Mouse (Mus musculus) heart, embryonic 16.5 days (tissue): ENCODE measurements around the gene Pacsin2. TPM values are rescaled to one million over a fixed set of nuclear protein-coding genes. Genes with fewer than 3 reads are reported as not detected.
A peak's percentile ranks its signal among the peaks of the same experiment; 100 is the strongest.
"Not testable (repeated sequence)": the region's sequence is repeated elsewhere in the genome, so short reads cannot be mapped to it uniquely, and the experiment has no call there.

Source experiments
- ATAC-seq: fragments of 200-750 bp; cut with Nextera tagmentation; replicated peaks from 2 replicates; pipeline ENCODE4 v1.8.0; 2017; ENCODE audit warnings: moderate number of reproducible peaks; ENCODE audit not compliant: insufficient read depth, low FRiP score; ENCODE audit errors: extremely low read depth
- H3K27ac ChIP-seq: fragments of 300-500 bp; sonication (generic); 2 replicates; pipeline ENCODE4 v1.5.1; 2014; ENCODE audit warnings: mild to moderate bottlenecking, low read length, control low read depth, moderate library complexity
- H3K27me3 ChIP-seq: fragments of 300-500 bp; sonication (generic); 2 replicates; pipeline ENCODE4 v1.6.1; 2014; ENCODE audit warnings: low read length, mixed read lengths; ENCODE audit not compliant: control insufficient read depth, insufficient read depth
- H3K36me3 ChIP-seq: fragments of 300-500 bp; sonication (generic); 2 replicates; pipeline ENCODE4 v1.6.1; 2014; ENCODE audit not compliant: control insufficient read depth, insufficient read depth
- H3K4me1 ChIP-seq: fragments of 300-500 bp; sonication (generic); 2 replicates; pipeline ENCODE4 v1.6.1; 2014; ENCODE audit warnings: low read length, mixed read lengths; ENCODE audit not compliant: control insufficient read depth, insufficient read depth
- H3K4me2 ChIP-seq: fragments of 300-500 bp; sonication (generic); 2 replicates; pipeline ENCODE4 v1.6.1; 2014; ENCODE audit warnings: low read depth, mild to moderate bottlenecking, control low read depth, low read length
- H3K4me3 ChIP-seq: fragments of 300-500 bp; sonication (generic); 2 replicates; pipeline ENCODE4 v1.5.1; 2014; ENCODE audit warnings: mild to moderate bottlenecking, control low read depth, low read length
- H3K9ac ChIP-seq: fragments of 300-500 bp; sonication (generic); 2 replicates; pipeline ENCODE4 v1.6.1; 2014; ENCODE audit warnings: low read length, control low read depth
- H3K9me3 ChIP-seq: fragments of 300-500 bp; sonication (generic); replicated peaks from 2 replicates; pipeline ENCODE4 v1.6.1; 2016; ENCODE audit warnings: low read length; ENCODE audit not compliant: control insufficient read depth
- WGBS: fragments of 180-500 bp; shearing (Covaris S2); extraction: QIAGEN DNeasy Blood & Tissue Kit; methylation state at CpG from one replicate; pipeline ENCODE4 v1.1.7; 2014; 5-methylcytosine and 5-hydroxymethylcytosine counted together
- polyA plus RNA-seq: library from polyadenylated mRNA; unstranded; fragments of >200 nt; fragmentation: Nextera tagmentation; extraction: Ambion mirVana; gene quantifications from 2 replicates; pipeline ENCODE4 v1.2.1, GENCODE M21; 2015

Gene Pacsin2
- polyA plus RNA-seq, 1 experiment from 2014 or later, result 73.3 TPM

DNA sequence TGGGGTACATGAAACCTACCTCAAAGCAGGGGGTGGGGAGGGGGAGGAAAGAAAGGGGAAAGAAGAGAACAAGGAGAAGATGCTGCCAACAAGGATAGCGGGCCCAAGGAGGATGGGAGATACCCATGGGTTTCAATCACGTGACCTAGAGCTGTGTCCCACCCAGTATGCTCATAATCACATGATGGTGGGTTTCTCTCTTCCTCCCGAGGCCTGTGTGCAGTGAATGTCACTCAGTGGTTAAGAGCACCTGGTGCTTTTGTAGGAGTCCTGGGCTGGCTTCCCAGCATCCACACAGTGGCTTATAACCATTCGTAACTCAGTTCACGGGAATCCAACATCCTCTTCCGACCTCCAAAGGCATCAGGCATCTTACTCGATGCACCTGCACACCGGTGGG is 6.0 kb upstream of the Pacsin2 start:
- 82% methylated on average over 8 of the region's 8 CpGs for WGBS
- no peak overlapping the region for H3K27ac ChIP-seq
- no peaks in the 10 kb centered on the region for H3K27me3 ChIP-seq
- no peaks in the 10 kb centered on the region for H3K9me3 ChIP-seq
- no peak overlapping the region for H3K9ac ChIP-seq
- no peak for ATAC-seq
- H3K4me1 ChIP-seq, result peaks cover 31% of the 10 kb centered on the region
- H3K4me3 ChIP-seq, result no peak overlapping the region
- no peaks in the 10 kb centered on the region for H3K36me3 ChIP-seq
- no peak overlapping the region for H3K4me2 ChIP-seq

DNA sequence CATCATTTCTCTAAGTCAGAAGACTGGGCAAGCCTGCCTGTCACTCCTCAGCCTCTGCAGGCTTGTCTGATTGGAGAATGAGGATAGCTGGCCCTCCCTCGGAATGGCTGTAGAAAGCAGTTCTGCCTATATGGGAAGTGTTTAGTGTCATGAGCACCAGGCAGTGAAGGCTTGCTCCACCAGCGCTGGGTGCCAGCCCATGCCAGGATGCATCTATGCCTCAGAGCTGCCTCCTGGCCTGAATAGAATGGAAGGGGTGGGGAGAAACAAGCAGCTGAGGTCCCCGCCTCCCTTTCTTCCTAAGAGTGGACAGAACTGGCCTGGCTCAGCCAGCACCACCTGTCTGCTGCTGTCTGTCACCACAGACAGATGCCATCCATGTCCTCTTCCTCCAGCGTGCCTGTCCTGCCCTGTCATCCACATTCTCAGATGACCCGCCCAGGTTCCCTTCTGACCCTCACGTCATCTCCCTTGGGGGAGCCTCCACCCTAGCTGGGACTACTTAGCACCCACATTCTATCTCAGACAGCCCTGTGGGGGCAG is 4.9 kb upstream of the Pacsin2 start:
- Histone ChIP-seq H3K9ac (no peak overlapping the region), H3K27ac (no peak overlapping the region), H3K4me1 (peaks cover 25% of the 10 kb centered on the region), H3K4me3 (no peak overlapping the region), H3K36me3 (no peaks in the 10 kb centered on the region), H3K27me3 (no peaks in the 10 kb centered on the region), H3K4me2 (no peak overlapping the region), H3K9me3 (no peaks in the 10 kb centered on the region)
- ATAC-seq, result no peak
- WGBS, result 56% methylated on average over 6 of the region's 6 CpGs

DNA sequence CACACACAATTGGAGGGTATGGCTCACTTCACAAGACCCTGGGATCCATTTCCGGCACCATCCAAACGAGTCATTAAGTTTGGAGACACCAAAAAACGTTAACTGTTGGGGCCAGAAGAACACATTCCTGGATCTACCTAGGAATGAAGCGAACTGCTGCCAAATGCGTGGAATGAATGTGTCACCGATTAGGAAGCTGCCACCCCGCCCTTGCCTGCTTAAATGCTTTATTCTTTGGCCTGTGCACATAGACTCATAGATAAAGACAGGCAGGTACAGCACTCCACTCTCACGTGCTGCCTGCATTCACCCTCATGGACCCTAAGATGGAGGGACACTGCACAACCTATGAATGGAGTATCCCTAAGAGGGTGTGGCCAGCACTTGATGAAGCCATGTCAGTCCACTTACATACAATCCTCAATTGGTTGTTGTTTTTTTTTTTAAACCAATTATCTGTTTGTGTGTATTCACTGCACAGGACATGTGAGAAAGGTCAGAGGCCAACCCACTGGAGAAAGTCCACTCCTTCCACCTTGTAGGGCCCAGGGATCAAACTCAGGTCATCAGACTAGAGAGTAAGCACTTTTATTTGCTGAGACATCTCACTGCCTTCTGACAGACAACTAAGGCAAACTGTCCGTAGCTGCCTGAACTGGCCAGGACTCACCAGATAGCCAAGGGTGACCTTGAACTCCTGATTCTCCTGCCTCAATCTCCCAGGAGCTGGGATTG is 3.0 kb upstream of the Pacsin2 start:
- no peaks in the 10 kb centered on the region for H3K36me3 ChIP-seq
- peaks cover 25% of the 10 kb centered on the region for H3K4me1 ChIP-seq
- H3K4me3 ChIP-seq, result no peak overlapping the region
- H3K27me3 ChIP-seq, result no peaks in the 10 kb centered on the region
- no peak overlapping the region for H3K27ac ChIP-seq
- H3K9ac ChIP-seq, result no peak overlapping the region
- WGBS, result 63% methylated on average over 9 of the region's 9 CpGs
- no peak overlapping the region for H3K4me2 ChIP-seq
- ATAC-seq, result no peak
- H3K9me3 ChIP-seq, result no peaks in the 10 kb centered on the region

DNA sequence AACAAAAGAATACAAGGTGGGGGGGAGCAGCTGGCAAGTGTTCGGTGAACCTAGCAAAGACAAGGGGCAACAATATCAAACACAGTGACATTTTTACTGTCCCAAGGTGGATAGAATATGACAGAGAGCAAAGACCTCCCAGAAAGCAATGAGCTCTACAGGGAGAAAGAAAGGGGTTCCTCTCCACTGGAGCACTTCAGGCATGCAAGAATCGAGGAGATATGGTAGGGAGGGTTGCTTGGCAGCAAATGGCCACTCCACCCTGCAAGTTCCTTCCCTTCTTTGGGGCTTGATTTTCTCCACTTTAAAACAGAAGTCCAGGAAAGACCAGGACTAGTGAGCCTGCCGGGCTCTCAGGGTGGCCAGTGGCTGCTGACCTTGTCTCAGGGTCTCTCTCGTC is 1.9 kb upstream of the Pacsin2 start:
- no peak overlapping the region for H3K9ac ChIP-seq
- no peak overlapping the region for H3K4me2 ChIP-seq
- H3K9me3 ChIP-seq, result no peaks in the 10 kb centered on the region
- H3K36me3 ChIP-seq, result no peaks in the 10 kb centered on the region
- H3K27me3 ChIP-seq, result no peaks in the 10 kb centered on the region
- 59% methylated on average over 4 of the region's 4 CpGs for WGBS
- no peak for ATAC-seq
- peak overlapping the region; percentile 20; the same call in 1 of the 2 replicates for H3K27ac ChIP-seq
- no peak overlapping the region for H3K4me3 ChIP-seq
- H3K4me1 ChIP-seq, result peaks cover 17% of the 10 kb centered on the region

DNA sequence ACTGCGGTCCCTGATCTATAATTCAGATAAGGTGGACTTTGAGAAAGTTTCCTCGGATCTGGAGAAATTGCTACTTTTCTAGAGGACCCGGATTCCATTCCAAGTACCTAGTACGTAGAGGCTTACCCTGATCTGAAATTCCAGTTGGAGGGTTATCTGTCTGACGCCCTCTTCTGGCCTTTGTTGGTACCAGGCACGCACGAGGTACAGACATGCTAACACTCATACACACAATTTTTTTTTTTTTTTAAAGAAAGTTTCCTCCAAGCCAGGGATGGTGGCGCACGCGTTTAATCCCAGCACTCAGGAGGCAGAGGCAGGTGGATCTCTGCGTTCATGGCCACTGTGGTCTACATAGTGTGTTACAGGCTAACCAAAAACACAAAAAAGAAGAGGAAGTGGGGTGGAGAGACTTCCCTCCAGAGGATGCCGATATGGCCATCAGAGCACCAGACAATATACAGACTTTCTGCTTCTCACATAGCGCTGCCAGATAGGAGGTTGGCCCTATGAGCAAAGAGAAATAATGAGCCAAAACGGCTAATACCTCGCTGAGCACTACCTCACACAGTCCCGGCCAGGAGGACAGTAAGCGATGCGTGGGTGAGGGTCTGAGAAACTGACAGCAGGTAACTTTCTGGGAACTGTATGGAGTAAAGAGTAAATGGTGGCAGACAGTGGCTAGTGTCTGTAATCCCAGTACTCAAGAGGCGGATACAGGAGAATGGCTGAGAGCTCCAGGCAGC is 672 bp upstream of the Pacsin2 start:
- H3K9me3 ChIP-seq, result no peaks in the 10 kb centered on the region
- no peaks in the 10 kb centered on the region for H3K36me3 ChIP-seq
- WGBS, result 73% methylated on average over 19 of the region's 19 CpGs
- no peak for ATAC-seq
- H3K27ac ChIP-seq, result peak overlapping the region; percentile 5; the same call in 1 of the 2 replicates
- peak overlapping the region; percentile 53 for H3K4me3 ChIP-seq
- H3K27me3 ChIP-seq, result no peaks in the 10 kb centered on the region
- H3K9ac ChIP-seq, result no peak overlapping the region
- H3K4me2 ChIP-seq, result peak overlapping the region; percentile 46
- H3K4me1 ChIP-seq, result peaks cover 12% of the 10 kb centered on the region

DNA sequence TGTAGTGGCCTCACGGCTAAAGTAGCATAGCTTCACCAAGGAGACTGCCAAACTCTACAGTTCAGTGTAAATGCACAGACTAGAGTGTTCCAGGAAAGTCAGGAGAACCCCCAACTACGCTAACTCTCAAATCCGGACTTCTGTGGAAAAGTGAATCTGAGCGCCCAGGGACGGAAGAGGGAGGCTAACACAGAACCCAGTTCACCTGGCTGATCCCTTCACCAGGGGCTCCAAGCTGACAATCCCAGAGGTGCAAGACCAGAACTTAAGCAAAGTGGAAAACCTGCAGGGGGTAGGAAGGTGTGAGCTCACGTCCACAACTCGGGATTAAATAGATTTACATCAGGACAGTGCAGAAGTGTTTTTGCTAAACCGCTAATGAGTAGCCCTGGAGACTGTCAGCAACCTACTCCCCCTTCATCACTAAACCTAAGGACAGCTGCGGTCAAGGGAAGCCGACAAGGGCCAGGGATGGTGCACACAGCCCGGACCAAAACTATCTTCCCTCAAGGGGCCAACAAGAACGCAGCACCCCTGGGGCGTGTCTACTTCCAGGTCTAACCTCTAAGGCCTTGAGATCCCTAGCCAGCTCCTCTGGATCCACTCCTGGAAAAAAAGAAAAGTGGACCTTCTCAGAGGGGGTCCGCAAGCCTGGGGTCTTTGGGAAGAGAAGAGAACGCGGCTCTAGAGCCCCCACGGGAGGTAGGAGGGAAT is 880 bp downstream of the Pacsin2 start:
- Histone ChIP-seq H3K4me2 (peak overlapping the region; percentile 70), H3K4me1 (peaks cover 12% of the 10 kb centered on the region), H3K36me3 (no peaks in the 10 kb centered on the region), H3K4me3 (peak overlapping the region; percentile 53), H3K27me3 (no peaks in the 10 kb centered on the region), H3K27ac (peak overlapping the region; percentile 73), H3K9me3 (no peaks in the 10 kb centered on the region), H3K9ac (peak overlapping the region; percentile 80)
- no peak for ATAC-seq
- WGBS, result 5% methylated on average over 17 of the region's 17 CpGs

DNA sequence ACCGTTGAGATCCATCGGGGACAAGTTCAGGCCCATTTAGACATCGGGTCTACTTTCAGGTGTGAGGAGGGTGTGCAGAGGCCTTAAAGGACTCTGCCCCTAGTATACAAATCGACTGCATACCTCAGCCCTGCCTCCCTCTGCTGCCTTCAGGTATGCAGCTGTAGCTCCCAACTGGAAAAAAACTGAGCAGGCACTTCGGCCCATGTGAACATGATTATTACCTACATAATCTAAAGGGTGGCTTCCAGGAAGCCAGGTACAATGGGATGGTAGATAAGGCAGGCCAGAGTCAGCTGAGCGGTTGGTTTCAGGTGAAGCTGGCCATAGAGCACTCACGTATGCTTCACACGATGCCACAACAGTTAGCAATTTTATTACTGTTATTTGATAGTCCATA is 2.1 kb downstream of the Pacsin2 start:
- Histone ChIP-seq H3K4me1 (peaks cover 19% of the 10 kb centered on the region), H3K4me2 (peak overlapping the region; percentile 70)
- H3K9ac ChIP-seq, H3K27me3 ChIP-seq, H3K9me3 ChIP-seq, H3K36me3 ChIP-seq, ATAC-seq, H3K27ac ChIP-seq, H3K4me3 ChIP-seq: not testable (repeated sequence)
- 85% methylated on average over 8 of the region's 8 CpGs for WGBS

DNA sequence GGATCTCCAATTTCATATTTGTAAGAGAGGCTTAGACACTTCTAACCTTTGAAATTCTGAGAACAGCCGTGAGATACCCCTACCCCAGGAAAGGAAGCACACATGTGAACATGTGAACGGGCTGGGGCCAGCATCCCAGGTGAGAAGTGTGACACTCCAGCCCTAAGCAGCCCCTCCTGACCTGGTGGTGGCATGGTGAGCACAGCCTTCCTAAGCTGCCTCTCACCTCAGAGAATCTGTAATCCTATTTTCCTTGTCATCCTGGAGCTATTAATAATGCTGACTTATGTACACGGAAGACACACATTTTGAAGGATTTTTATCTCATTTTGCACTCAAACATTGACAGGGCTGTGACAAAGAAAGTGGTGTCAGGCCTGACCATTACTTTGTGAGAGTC is 3.5 kb downstream of the Pacsin2 start:
- Histone ChIP-seq H3K4me1 (peaks cover 21% of the 10 kb centered on the region), H3K4me2 (no peak overlapping the region), H3K4me3 (no peak overlapping the region), H3K27me3 (no peaks in the 10 kb centered on the region), H3K27ac (no peak overlapping the region), H3K9ac (no peak overlapping the region), H3K36me3 (no peaks in the 10 kb centered on the region), H3K9me3 (no peaks in the 10 kb centered on the region)
- WGBS, result 74% methylated on average over 3 of the region's 3 CpGs
- ATAC-seq, result no peak
